Mouse (Mus musculus) urinary bladder, postnatal 10 days (tissue): ENCODE data around the gene Ncaph2.

ENCODE experiments used
- DNase-seq: peaks from one replicate; pipeline ENCODE4 v3.0.0; 2022; ENCODE audit warnings: low spot score

Gene Ncaph2

DNA sequence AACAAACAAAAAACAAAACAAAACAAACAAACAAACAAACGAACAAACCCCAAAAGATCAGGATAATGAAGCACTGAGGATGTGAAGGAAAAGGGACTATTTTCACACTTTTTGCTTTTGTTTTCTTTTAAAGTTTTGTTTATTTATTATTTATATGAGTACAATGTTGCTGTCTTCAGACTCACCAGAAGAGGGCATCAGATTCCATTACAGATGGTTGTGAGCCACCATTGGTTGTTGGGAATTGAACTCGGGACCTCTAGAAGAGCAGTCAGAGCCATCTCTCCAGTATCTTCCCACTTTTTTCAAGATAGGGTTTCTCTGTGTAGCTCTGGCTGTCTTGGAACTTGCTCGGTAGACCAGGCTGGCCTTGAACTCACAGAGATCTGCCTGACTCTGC is 12.2 kb upstream of the Ncaph2 start:
- DNase-seq: no peak

DNA sequence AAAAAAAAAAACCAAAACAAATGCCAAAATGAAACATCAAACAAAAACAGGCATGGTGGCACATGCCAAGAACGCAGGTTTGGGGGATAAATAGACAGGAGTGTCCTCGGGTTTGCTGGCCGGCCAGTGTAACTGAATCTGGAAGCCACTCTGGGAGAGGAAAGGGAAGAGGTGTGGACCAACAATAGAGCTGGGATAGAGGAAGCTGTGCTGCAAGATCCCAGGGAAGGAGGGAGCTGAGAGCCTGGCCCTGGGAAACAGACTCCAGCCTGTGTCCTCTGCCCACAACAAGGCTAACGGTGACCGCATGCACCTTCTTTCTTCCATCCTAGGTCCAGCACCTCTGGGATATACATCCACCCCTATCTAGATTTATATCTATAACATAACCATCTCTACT is 5.1 kb upstream of the Ncaph2 start:
- no peak for DNase-seq

DNA sequence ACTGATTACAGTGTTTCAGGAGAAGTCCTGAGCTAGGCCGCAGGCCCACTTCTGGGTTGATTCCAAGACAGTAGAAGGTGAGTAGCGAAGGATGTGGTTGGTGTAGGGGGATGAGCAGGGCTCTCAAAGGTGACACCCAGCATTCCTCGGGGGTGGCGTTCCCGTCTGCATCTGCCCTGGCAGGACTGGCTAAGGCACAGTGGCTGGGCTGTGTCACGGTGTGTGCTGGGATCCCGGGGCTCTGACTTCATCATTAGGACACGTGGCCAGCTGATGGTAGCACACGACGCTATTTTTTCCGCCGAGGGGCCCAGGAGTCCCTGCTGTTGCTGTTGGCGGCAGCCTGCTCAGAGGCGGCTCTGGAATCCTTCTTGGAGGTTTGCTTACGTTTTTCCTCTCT is 4.2 kb upstream of the Ncaph2 start:
- DNase-seq: no peak

DNA sequence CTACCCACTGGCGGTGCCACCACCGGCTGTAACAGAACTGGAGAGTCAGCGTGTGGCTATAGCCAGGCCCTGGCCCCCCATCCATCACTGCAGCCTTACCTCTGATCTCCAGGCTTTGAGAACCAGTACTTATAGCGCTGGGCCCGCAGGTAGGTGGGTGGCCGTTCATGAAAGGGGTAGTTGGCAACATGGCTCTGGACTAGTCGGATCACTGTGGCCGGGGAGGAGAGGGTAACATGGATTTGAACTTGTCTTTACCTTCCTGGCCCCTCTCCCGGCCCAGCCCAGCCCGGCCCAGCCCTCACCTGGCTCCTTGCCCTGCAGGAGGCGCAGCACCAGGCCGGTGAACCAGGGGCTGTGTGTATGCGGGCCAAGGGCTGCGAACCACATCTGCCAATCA is 3.5 kb upstream of the Ncaph2 start:
- DNase-seq: no peak

DNA sequence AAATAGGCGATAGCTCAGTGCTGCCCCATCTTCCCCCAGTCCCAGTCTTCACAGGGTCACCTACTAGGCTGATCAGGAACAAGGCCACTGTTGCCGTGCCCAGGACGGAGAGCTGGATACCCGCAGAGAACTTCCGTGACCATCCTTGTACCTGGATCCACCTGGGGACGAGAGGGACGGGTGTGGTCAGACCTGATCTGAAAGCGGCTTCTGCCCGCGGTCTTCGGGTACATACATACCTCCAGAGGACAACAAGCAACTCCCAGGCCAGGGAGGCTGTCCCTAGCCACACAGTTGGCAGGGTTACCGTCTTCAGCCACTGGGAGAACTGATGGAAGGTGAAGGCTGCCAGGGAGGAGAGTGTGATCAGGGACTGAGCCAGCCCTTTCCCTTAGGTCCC is 2.7 kb upstream of the Ncaph2 start:
- no peak for DNase-seq

DNA sequence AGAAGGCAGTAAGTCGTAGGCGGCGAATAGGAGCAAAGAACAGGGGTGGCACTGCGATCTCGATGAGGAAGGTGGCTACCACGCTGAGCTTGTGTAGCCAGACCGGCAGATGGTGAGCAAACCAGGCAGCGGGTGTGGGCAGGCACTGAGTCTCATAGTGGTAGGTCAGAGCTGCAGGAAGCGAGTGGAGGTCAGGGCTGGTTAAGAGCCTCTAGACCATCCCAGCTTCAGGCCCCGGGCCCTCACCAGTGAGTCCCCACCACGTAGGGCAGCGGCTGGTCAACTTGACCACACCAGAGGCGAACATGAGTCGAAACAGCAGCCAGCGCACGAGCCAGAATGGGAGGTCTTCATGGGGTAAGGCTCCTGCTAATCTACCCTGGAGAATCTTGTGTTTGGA is 1.7 kb upstream of the Ncaph2 start:
- DNase-seq: no peak

DNA sequence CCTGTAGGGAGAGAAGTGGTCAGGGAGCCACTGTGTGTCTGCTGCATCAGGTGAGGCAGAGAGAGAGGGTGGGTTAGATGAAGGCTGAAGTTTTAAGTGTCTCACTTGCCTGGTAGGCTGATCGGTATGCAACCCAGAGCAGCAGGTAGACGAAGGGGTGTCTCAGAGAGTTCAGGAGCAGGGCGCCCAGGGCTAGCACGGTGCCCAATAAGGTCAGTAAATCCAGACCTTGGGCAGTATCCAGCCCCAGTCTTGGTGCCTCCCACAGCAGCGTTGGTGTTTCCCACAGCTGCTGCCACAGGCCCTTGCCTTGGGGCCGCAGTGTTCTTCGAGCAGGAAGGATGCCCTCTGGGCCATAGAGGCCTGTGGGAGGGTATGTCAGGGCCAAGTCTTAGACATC is 1.1 kb upstream of the Ncaph2 start:
- DNase-seq: no peak

DNA sequence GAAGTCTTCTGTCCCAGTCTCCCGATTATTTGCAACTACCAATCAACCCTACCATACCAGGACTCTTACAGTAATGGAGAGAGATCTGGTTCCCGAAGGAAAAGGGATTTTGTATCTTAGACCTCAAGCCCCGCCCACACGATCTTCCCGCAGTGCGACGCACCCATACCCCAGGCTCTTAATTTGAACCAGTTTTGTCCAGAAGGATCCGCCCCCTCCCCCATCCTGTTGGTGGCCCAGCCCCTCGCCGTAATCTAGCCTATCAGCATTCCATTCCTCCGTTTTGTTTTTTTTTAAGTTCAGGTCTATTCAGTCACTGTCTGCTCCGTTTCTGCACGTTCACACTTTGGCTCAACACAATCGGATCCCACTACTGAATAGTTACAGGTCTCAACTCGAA is 853 bp downstream of the Ncaph2 start:
- no peak for DNase-seq

DNA sequence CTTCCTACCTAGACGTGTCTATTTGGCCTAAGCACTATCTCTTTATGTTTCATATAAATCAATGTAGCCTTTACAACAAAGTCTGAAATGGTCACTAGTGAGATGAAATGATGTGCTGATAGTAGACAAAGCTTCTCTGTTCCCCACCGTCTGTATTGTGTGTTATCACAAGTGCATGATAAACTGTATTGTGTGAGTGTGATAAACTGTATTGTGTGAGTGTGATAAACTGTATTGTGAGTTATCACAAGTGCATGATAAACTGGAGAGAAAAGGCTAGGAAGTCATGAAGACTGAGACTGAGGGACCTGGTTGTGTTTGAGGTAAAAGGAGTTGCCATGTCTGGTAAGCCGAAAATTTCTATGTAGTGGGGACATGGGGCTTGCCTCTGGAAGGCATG is 3.3 kb downstream of the Ncaph2 start:
- DNase-seq: no peak

DNA sequence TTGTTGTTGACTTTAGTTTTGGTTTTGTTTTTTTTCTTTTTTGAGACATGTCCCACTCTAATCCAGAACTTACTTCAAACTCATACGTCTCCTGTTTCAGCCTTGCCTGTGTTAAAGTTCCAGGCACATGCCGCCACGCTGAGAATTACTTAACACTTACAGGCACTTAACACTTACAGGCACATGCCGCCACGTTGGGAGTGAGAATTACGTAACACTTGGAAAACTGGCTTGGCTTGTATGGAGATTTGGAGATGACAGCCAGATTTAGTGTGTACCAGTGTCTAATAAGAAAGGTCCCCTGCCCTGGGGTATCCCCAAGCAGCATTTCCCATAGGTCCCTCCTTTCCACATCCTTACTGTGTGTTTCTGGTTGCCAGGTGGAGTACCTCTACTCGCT is 7.5 kb downstream of the Ncaph2 start:
- DNase-seq: no peak

DNA sequence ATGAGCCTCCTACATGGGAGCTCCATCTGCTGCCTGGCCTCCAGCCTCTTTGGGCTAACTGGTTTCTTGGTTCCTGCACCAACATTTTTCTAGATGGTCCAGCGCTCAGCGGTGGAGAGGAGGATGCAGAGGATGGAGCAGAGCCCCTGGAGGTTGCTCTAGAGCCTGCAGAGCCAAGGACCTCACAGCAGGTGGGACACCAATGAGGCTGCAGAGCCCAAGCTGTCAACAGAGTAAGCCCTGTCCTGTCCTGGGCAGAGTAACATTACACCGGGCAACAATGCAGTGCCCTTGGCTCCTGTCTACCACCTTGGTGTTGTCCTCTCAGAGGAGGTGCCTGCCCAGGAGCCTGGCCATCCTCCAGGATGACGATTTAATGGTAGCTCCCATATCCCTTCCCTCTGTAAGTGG is 9.6 kb downstream of the Ncaph2 start:
- no peak for DNase-seq

DNA sequence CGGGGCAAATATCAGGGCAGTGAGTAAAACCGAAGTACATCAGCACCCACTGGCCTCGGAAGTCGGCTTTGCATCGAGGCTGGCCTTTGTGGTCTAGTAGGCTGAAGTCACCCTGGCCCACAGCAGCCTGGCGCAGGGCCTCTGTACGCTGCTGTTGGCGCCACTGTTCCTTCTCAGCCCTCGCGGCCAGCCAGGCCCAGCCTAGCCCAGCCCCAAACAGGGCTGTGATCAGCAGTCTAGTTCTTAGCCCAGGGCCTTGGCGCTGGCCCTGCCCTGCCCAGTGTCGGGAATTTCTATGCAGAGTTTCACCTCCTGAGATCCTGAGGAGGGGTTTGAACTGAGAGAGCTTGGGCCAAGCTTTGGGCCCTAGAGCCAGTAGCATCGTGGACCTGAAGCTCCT is 16.5 kb downstream of the Ncaph2 start:
- DNase-seq: no peak

DNA sequence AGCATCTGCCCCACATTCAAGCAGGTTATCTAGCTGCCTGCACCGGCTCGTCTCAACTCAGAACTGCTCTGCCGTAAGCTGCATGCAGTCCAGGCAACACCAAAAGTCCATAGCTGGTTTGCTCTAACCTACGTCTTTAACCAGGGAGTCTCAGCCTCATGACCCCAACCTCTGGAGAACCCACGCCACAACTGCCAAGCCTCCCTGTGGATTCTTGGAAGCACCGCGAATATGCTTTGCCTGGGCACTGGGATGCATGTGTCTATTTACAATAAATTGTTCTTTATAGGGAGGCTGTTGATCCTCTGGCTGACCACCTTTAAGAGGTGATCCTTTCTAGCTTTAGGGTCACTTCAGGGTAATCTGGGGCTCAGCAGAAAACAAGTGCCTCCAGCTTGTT is 17.0 kb downstream of the Ncaph2 start:
- DNase-seq: no peak

DNA sequence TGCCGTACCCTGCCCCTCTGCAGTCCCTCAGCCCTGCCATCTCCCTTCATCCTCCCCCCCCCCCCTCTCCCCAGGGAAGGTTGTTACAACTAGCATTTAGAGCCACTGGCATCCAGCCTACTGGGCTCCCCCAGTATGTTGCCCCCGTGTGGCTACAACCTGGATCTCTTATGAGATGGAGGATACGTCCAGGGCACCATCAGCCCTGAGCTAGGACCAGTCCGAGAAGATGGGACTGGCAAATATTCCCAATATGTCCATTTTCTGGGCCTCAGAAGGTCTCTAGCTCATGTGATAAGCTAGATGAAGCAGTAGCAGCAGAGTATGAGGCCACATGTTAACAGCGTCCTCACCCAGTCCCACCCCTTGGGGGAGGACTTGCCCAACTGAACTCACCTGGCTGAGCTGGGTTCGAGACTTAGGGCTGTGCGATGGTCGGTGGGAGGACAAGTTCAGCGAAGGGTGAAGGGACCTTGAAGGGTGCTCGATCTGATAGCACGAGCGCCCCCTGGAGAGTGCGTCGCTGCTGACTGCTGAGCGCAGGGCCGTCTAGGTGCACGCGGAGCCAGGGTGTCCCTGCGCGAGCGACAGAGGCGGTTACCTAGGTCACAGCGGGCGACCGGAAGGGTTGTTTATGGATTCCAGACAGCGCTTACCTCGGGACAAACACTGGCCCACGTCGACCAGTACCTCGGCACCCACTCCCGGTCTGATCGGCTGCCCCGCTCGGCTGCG is 17.7 kb downstream of the Ncaph2 start:
- DNase-seq: peak; percentile 39

DNA sequence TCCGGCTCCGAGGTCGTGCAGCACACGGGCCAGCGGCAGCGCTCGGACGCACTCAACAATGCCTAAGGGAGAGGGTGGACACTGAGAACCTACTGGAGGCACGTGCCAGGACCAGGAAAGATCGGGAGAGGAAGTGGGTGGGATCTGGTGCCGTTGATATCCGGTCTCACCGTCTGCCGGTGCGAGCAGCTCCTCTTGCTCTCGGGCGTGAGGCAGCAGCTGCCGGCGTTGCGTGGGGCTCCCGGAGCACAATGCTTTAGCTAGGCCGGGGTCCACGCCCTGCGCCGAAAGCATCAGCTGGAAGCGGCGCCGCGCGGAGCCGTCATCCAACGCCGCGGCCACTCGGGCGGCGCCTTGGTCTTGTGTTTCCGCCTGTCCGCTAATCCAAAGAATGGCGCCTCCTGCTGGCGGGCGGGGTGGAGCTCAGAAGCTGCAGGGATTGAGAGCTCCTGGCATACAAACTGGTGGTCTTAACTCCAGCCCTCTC is 18.3 kb downstream of the Ncaph2 start, which contains the start of gene Sco2:
Gene Sco2, minus strand, starts transcription at position 85 of the 487 bp plus-strand sequence.
- DNase-seq: peak; percentile 83

DNA sequence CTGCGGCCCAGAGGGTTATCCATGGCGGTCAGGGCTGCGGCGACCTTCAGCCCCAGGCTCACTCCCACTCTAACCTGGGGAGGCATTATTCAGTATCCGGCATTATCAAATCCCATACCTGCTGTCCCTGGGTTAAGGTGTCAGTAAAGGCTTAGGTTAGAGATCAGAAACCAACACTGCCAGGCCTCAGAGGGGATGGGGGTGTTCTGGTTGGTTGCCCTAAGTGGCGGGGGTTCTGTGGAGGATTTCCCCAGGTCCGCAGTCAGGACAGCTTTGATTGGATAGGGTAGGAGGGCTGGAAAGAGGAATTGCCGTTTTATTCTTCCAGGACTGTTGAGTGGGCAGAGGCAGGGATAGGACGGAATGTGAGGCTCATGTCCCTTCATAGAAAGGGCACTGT is 18.8 kb downstream of the Ncaph2 start:
- DNase-seq: no peak

DNA sequence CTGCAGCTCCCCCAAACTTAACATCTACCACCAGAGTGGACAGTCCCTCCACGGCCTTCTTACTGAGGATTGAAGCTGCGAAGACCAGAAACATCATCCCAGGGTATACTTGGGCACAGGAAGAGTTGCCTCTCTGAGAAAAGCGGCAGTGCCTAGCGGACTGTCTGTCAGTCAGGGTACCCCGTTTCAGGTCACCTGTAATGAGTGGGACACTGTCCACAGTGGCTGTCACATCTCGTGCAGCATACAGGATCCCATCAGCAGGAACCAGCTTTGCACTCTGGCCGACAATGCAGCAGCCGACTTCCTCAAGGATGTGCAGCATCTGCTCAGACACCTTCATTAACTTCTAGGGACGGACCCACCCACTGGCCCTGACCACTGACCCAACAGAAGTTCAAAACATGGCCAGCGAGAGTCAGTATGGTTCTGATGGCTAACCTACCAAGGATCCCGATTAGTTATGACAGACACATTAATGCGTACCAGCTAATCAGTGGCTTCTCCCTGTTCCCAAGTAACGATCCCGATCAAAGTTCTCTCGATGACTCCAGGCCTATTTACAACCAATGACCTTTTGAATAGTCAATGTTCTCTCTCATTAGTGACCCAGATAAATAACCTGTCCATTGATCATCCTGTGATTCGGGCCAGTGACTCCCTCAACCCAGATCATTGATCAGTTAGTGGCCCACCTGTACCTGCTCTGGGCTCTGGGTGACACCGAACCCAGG is 19.4 kb downstream of the Ncaph2 start:
- DNase-seq: no peak

DNA sequence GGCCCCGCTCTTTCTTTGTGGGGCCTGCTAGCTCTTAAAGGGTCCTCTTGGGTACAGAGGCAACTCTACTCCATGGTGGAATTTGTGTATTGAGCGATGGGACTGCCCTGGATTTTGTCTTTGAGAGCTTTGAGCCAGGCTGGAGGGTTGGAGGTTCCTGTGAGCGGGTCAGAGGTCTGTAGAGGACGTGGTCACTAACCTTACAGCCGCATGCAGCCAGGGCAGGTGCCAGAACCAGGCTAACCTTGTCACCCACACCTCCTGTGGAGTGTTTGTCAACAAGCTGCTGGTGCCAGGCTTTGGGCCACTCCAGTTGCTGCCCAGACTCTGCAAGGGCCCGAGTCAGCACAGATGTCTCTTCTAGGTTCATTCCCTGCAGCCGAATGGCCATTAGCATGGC is 20.5 kb downstream of the Ncaph2 start:
- DNase-seq: no peak

DNA sequence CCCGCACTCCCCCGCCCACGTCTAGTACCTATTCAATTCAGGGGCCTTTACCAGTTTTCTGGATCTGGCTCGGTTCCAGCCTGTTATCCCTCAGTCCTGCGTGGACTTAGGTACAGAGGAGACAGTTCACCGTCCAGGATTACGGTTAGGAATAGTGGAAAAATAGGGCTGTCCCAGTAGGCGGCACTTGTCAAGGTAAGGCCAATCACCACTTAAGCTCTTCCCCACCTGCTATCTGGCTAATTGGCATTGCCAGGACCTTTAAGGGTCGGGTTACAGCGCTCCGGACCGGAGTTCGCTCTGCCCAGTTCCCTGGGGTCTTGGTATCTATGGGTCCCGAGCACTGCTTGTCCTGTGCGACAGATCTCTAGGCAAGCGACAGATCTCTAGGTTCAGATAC is 21.4 kb downstream of the Ncaph2 start, which contains the start of gene Tymp:
Gene Tymp, minus strand, starts transcription at position 83 of the 400 bp plus-strand sequence.
- DNase-seq: no peak

DNA sequence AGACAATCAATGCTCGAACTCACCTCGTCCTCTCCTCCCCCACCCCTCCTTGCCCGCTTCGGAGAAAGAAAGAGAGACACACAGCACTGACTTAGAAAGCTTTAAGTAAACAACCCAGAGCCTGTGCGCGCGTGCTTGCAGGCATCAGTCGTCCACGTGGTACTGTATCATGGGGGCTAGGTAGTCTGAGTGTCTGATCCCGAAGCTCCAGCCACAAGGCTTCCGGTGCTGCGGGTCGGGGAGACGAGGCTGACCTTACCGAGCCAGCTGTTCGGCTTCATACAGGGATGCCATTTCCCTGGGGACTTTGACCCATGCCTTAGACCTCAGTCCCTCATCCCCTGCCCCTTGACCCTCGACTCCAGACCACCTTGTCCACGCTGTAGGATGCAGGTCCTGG is 21.8 kb downstream of the Ncaph2 start:
- DNase-seq: no peak

DNA sequence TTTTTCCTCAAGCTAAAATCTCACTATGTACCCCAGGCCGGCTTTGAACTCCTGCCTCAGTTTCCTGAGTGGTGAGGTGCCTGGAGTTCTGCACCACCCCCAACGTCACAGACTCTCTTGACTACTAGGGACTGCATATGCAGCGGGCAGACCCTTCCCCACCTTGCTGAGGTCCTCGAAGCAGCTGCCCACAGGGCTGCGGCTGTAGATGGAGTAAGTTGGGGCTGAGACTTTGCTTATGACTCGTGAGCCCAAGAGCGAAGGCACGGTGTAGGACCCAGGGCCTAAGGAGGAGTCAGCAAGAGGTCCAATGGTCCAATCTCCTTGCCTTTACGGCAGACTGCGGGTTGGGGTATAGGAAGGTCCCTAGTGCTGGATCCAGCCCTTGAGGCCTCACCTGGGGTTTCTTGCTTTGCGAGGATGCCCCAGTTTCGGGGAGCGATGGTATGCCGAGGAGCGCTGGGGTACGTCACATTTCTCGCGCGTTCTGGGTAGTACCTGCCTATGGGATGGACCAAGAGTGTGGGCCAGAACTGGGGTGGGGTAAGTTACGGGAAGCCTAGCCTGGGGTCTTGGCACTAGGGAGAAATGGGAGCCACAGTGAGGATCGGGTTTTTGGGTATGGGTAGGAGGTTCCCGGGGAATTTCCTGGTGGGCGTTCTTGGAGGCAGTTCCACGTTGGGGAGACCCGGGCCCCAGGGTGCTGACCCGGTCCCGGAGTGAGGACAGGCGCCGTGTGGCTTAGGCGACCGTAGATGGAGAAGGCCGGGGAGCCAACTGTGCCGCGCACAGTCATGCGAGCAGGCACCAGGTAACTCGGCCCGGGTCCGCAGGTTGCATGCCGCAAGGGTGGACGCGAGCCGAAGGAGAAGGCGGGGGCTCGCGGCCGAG is 22.7 kb downstream of the Ncaph2 start:
- no peak for DNase-seq

DNA sequence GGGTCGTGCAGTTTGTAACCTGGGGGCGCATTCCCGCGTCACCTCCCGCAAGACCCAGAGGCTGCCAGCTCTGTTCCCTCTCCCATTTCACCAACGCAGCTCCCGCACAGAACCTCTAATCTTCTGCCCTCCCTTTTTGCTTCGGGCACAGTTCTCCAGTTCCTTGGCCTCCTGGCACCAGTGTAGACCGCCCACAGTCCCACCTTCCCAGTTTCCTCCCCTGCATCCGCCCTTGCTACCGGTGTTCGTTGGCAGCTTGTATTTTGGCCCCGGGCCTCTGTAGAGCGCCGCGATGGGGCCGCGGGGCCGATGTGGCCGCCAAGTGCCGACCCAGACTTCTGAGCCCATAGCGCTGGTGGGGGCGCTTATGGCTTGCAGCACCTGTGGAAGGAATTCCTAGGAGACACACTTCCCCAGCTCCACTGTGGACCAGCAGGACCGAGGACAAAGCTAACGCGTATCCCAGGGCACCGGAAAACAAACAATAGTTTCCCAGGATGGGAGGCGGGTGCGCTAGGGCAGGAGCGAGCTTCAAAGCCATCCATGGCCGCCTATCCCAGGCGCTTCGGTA is 23.4 kb downstream of the Ncaph2 start, which contains the start of gene Odf3b:
Gene Odf3b, minus strand, starts transcription at position 452 of the 571 bp plus-strand sequence.
- DNase-seq: no peak
